Mouse (Mus musculus) left cerebral cortex, postnatal 25 days (tissue): ENCODE measurements around the gene C1ql2. TPM values are rescaled to one million over a fixed set of nuclear protein-coding genes. Genes with fewer than 3 reads are reported as not detected.

Source experiments
- DNase-seq, 2 experiments: peaks; one replicate each; pipeline ENCODE4 v3.0.0; 2022; ENCODE audit warnings: low spot score in 2 of 2, mixed read lengths in 1 of 2
- intact Hi-C: fragments of 180-260 bp; cut with DNase I; formaldehyde crosslinking; loops from one replicate; pipeline ENCODE4 v1.15.1; 2025
- total RNA-seq, 2 experiments: library from RNA; stranded (reverse); gene quantifications; 2 replicates each; pipeline ENCODE4 v1.2.3; 2021

Gene C1ql2
- 1 to 10 TPM; 2.9 to 3.0 TPM for total RNA-seq

- intact Hi-C loops = loop anchor here (5.0 kb wide), 1 partner anchor 143 kb away; no protein-coding TSS in a partner anchor
- DNase-seq = peak; percentile 40 to 51
These were observed at the start of gene C1ql2 for GRCm38 (mm10) chr1:120340419-120341171. Gene C1ql2 (plus strand): TSS chr1:120340582.

DNA sequence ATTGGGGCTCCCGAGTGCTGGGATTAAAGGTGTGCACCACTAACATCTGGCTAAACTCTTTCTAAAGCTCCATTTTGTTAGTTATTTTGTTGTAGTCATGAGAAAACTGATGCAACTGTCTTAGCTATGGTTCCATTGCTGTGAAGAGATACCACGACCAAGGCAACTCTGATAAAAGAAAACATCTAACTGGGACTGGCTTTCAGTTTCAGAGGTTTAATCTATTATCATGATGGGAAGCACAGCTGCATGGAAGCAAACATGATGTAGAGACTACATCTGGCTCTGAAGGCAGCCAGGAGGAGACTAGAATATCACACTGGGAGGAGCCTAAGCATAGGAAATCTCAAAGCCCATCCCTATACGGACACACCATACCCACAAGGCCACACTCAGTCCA lies 48.7 kb upstream of the C1ql2 start:
- DNase-seq = no peak
- intact Hi-C loops = no loop called here

DNA sequence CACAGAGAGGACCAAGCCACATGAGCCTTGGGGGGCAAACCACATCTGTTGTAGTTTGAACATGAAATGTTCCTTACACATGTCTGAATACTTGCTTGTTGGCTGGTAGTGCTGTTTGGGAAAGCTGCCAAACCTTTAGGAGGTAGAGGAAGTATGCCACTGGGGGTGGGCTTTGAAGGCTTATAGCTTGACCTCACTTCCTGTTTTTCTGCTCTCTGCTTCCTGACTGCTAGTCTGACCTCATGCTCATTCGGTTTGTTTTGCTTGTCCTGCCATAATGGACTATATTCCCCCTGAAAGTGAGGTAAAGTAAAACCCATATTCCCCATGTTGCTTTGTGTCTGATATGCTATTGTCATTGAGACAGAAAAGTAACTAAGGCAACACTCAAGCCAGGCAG lies 46.6 kb upstream of the C1ql2 start:
- intact Hi-C loops = no loop called here
- no peak for DNase-seq

DNA sequence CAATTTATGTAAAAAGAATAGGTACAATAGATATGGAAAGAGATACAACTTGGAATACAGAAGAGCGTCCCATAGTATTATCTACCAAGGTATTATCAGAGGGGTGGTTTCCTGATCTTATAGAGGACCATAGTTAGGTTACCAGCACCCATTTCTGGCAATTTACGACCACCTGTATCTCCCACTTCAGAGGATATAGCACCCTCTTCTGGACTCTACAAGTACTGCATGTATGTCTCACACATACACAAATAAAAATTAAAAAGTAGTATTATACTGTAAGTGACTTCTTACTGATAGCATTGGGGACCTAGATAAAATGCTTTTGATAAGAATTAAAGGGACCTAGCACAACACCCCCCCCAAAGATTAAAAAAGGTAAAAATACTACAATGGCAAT lies 43.4 kb upstream of the C1ql2 start:
- no peak for DNase-seq
- intact Hi-C loops = no loop called here

GRCm38 (mm10) chr1:120305801-120306200 lies 34.6 kb upstream of the C1ql2 start:
- DNase-seq = no peak
- intact Hi-C loops = no loop called here

DNA sequence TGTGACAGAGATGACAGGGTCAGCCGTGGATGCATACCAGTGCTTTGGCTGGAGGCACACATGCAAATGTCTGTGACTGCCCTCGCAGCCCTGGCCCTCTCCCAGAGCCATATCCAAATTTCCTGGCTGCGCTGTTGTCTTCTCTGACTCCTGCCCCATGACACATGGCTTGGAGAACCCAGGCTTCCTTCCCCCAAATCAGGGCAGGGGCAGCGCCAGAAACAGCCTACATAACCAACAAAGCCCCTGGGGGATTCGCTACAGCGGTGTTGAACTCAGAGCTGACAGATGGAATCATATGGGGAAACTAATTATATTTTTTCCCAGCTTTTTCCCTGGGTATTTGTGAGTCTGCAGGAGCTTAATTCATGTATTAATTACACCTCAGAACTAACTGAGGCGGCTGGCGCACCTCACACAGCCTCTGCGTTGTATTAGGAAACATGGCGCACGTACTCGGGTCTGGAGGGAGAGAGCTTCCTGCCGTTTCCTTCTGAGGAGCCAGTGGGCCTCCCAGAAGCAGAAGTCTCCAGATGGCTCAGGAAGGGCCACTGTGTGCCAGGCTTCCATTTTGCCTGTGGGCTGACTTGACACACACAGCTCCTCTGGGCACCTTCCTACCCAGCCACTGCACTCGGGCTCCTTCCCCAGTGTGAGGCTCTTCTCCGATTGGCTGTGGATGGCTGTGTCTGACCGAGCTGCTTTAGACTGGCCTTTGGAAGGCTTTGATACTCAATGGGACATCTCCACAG lies 18.9 kb upstream of the C1ql2 start:
- DNase-seq = no peak
- intact Hi-C loops = no loop called here

- DNase-seq = no peak
- intact Hi-C loops = no loop called here
These were observed 17.2 kb upstream of the C1ql2 start for GRCm38 (mm10) chr1:120323131-120323561.

- intact Hi-C loops = loop anchor here (2.0 to 5.0 kb wide), 2 partner anchors 140 to 223 kb away; no protein-coding TSS in a partner anchor
- peak; percentile 53 to 59 for DNase-seq
These were observed 12.7 kb upstream of the C1ql2 start for GRCm38 (mm10) chr1:120327714-120328113.

GRCm38 (mm10) chr1:120328212-120328611 lies 12.2 kb upstream of the C1ql2 start:
- intact Hi-C loops = loop anchor here (5.0 kb wide), 1 partner anchor 139 kb away; no protein-coding TSS in a partner anchor
- no peak for DNase-seq

- no peak for DNase-seq
- intact Hi-C loops = no loop called here
These were observed 8.5 kb upstream of the C1ql2 start for GRCm38 (mm10) chr1:120331841-120332240.

DNA sequence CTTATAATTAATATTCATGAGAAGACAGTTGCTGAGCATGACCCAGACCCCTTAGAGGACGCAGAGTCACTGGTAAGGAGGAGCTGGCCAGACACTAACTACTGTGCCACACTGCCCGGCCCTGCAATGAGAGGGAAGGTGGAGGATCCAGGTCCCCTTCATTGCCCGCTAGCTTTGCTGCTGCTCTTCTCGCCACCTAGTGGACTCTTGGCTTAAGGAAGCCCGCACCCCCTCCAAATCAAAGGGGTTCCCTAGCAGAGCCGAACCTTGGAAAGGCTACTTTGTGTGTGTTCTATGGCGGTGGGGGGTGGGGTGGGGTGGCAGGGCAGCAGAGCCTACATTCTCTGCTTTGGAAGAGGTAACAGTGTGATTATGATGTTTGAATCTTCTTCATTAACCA lies 2.4 kb upstream of the C1ql2 start:
- DNase-seq = no peak

DNA sequence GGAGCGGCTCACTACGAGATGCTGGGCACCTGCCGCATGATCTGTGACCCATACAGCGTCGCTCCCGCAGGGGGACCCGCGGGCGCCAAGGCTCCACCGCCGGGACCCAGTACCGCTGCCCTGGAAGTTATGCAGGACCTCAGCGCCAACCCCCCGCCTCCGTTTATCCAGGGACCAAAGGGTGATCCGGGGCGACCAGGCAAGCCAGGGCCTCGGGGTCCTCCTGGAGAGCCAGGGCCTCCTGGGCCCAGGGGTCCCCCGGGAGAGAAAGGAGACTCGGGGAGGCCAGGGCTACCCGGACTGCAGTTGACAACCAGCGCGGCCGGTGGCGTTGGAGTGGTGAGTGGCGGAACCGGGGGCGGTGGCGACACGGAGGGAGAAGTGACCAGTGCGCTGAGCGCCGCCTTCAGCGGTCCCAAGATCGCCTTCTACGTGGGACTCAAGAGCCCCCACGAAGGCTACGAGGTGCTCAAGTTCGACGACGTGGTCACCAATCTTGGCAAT lies 842 bp downstream of the C1ql2 start:
- no peak for DNase-seq
- intact Hi-C loops = loop anchor here (5.0 kb wide), 1 partner anchor 144 kb away; no protein-coding TSS in a partner anchor

More for the DNA sequence above, 2.4 kb upstream of the C1ql2 start:
- intact Hi-C loops = loop anchor here (5.0 kb wide), 1 partner anchor 166 kb away; no protein-coding TSS in a partner anchor

GRCm38 (mm10) chr1:120341811-120342370 lies 1.5 kb downstream of the C1ql2 start:
- no peak for DNase-seq
- intact Hi-C loops = loop anchor here (5.0 kb wide), 1 partner anchor 145 kb away; no protein-coding TSS in a partner anchor

DNA sequence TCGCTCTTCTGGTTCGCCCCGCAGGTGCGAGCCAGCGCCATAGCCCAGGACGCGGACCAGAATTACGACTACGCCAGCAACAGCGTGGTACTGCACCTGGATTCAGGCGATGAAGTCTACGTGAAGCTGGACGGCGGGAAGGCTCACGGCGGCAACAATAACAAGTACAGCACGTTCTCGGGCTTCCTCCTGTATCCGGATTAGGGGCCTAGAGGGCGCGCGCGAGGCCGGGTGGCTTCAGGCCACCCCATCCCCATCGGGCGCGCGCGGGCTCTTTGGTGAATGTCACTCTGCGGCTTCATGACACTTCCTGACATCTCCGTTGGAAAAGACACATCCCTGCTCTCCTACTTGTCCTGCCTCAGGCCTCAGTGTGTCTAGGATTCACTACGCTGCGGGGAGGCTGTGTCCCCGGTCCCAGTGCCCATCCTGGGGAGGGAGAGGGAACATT lies 2.0 kb downstream of the C1ql2 start:
- intact Hi-C loops = loop anchor here (5.0 kb wide), 1 partner anchor 145 kb away; no protein-coding TSS in a partner anchor
- peak in 1 of 2 experiments; percentile 16 for DNase-seq

DNA sequence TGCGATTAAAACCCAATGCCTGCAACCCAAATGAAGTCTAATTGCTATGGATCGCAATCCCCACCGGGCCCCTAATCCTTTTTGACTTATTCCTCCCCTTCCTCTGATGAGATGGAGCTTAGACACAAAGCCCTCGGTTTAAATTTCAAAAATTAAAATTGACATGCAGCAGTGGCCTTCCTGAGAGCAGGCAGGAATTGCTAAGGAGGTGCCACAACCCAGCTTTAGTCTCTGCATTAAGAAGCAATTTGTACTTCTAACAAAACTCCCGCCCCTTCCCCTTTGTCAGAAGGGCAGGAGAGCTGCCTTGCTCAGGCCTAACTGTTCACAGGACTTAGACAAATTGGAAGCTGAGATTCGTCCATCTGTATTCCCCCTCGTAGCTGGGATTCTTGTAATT lies 4.6 kb downstream of the C1ql2 start:
- intact Hi-C loops = no loop called here
- DNase-seq = no peak

DNA sequence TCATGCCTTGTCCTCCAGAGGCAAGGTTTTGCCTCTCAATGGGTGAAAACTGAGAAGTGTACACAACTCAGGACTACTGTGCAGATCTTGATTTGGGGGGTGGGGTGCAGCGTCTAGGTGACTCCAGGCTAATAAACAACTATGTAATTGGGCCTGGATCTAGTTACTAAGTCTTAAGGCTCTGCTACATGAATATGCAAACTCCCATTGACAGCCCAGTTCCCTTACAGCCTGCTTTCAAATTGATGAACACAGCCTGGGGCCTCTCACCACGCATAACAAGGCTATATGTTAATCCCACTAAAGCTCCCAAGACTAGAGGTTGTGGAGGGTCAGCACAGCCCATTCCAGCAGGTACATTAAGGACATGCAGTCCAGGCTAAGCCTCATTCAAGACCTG lies 14.0 kb downstream of the C1ql2 start:
- DNase-seq = no peak
- intact Hi-C loops = no loop called here

- DNase-seq = peak; percentile 35 to 38
- intact Hi-C loops = no loop called here
These were observed 17.2 kb downstream of the C1ql2 start for GRCm38 (mm10) chr1:120357371-120358274.

DNA sequence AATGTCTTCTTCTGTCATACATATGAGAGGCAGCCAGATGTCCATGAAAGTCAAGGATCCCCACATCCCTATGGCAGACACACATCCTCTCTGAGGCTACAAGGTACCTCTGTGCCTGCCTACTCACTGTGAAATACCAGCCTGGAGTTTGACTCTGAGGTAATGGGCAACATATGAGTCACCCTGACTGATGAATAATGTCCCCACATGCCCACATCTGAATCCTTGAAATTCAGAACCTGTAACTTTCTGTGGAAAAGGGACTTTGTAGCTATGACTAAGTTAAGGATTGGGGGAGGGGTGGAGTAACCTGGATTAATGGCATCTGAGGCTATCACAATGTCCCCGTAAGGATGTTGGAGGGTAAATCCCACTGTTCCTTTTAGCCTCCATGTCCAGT lies 23.3 kb downstream of the C1ql2 start:
- intact Hi-C loops = no loop called here
- peak in 1 of 2 experiments; percentile 33 for DNase-seq

DNA sequence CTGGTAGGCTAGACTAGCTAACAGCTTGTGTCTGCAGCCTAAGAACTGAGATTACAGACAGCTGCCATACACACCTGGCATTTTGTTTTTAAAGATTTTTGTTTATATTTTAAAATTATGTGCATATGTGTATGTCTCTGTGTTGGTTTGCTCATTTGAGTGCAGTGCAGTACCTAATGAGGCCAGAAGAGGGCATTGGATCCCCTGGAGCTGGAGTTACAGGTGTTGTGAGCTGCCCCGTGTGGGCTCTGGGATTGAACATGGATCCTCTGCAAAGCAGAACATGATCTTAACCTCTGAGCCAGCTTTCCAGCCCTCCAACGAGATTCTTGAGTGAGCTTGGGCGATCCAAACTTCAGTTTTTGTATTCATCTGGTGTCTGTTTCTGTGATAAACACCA lies 27.8 kb downstream of the C1ql2 start:
- DNase-seq = no peak
- intact Hi-C loops = no loop called here
